Mouse (Mus musculus) neural tube, embryonic 15.5 days (tissue): ENCODE results near the gene Rep15. TPM values are rescaled to one million over a fixed set of nuclear protein-coding genes. Genes with fewer than 3 reads are reported as not detected.

Source experiments
- ATAC-seq: fragments of 200-750 bp; cut with Nextera tagmentation; 2 replicates; pipeline ENCODE4 v1.8.0; 2017; ENCODE audit warnings: mild to moderate bottlenecking, moderate TSS enrichment, moderate library complexity; ENCODE audit not compliant: low FRiP score
- H3K27ac ChIP-seq: fragments of 300-500 bp; sonication (generic); replicated peaks from 2 replicates; pipeline ENCODE4 v1.5.1; 2015; ENCODE audit warnings: mild to moderate bottlenecking, inconsistent platforms
- H3K27me3 ChIP-seq: fragments of 300-500 bp; sonication (generic); replicated peaks from 2 replicates; pipeline ENCODE4 v1.6.1; 2015; ENCODE audit warnings: inconsistent platforms
- H3K36me3 ChIP-seq: fragments of 300-500 bp; sonication (generic); 2 replicates; pipeline ENCODE4 v1.6.1; 2015; ENCODE audit warnings: inconsistent platforms
- H3K4me1 ChIP-seq: fragments of 300-500 bp; sonication (generic); 2 replicates; pipeline ENCODE4 v1.6.1; 2015; ENCODE audit warnings: inconsistent platforms
- H3K4me2 ChIP-seq: fragments of 300-500 bp; sonication (generic); 2 replicates; pipeline ENCODE4 v1.6.1; 2015; ENCODE audit warnings: inconsistent platforms, mild to moderate bottlenecking, moderate library complexity
- H3K4me3 ChIP-seq: fragments of 300-500 bp; sonication (generic); replicated peaks from 2 replicates; pipeline ENCODE4 v1.5.1; 2015; ENCODE audit warnings: mild to moderate bottlenecking, inconsistent platforms
- H3K9ac ChIP-seq: fragments of 300-500 bp; sonication (generic); replicated peaks from 2 replicates; pipeline ENCODE4 v1.6.1; 2015; ENCODE audit warnings: mild to moderate bottlenecking, inconsistent platforms
- H3K9me3 ChIP-seq: fragments of 300-500 bp; sonication (generic); replicated peaks from 2 replicates; pipeline ENCODE4 v1.6.1; 2016; ENCODE audit warnings: inconsistent platforms
- WGBS: fragments of 180-500 bp; shearing (Covaris S2); methylation state at CpG from one replicate; pipeline ENCODE4 v1.1.7; 2015; ENCODE audit warnings: mixed read lengths; 5-methylcytosine and 5-hydroxymethylcytosine counted together
- polyA plus RNA-seq: library from polyadenylated mRNA; unstranded; fragments of >200 nt; fragmentation: Nextera tagmentation; extraction: Ambion mirVana; gene quantifications from 2 replicates; pipeline ENCODE4 v1.2.1, GENCODE M21; 2015

Rep15 gene
- polyA plus RNA-seq, 1 experiment from 2014 or later: 0.88 TPM

DNA sequence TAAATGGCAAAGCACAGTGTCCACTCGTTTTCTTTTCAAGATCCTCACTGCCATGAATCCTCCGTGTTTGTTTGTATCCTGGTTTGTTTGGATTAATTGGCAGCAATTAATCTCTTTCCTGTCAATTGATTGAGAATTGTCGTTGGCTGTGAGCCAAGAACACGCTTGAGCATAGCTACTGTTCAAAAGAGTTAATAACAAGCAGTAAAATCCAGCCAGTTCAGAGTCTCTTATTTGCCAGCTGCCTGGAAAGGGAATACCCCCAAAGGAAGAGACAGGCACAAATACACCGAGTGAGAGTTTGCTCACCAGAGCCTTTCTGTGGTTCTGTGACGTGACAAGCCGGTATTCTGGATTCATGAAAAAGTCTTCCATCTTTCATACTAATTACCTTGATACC, 29.6 kb downstream of the Rep15 start:
- Histone ChIP-seq H3K27me3 (no peaks in the 10 kb centered on the region), H3K4me2 (0 out of 2 replicates have a peak overlapping the region, but pooled peaks have one; percentile 17), H3K4me1 (peaks cover 10% of the 10 kb centered on the region; the same call in 1 of the 2 replicates), H3K4me3 (no peak overlapping the region), H3K27ac (no peak overlapping the region; the same call in 1 of the 2 replicates), H3K9ac (no peak overlapping the region), H3K9me3 (no peaks in the 10 kb centered on the region), H3K36me3 (peaks cover 29% of the 10 kb centered on the region)
- ATAC-seq: no peak
- WGBS: 38% methylated on average over 7 of the region's 7 CpGs

DNA sequence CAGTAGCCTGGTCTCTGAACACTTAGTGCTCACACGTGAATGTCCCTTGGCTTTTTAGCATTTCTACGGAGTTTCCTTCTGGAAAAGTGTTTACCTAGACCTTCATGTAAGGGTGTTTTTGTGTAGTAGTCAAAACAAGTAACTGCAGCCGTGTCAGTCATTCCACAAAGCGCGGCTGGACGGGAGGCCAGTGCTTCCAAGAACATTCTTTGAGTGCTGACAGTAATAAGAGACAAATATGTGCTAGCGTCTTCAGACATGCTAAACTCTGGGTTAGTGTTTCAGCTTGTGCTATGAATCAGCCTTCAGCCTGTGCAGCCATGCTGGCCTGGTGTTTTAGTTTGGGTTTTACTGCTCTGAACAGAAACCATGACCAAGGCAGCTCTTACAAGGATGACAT, 30.3 kb downstream of the Rep15 start:
- no peaks in the 10 kb centered on the region for H3K27me3 ChIP-seq
- no peak overlapping the region for H3K27ac ChIP-seq
- peaks cover 10% of the 10 kb centered on the region; the same call in 1 of the 2 replicates for H3K4me1 ChIP-seq
- no peak overlapping the region for H3K4me3 ChIP-seq
- no peaks in the 10 kb centered on the region for H3K9me3 ChIP-seq
- peaks cover 32% of the 10 kb centered on the region for H3K36me3 ChIP-seq
- no peak for ATAC-seq
- 86% methylated on average over 7 of the region's 7 CpGs for WGBS
- no peak overlapping the region for H3K9ac ChIP-seq
- H3K4me2 ChIP-seq: no peak overlapping the region

GRCm38 (mm10) chr6:147064226-147064943, 32.0 kb downstream of the Rep15 start:
- ATAC-seq: no peak
- peaks cover 31% of the 10 kb centered on the region for H3K36me3 ChIP-seq
- 75% methylated on average over 10 of the region's 10 CpGs for WGBS

GRCm38 (mm10) chr6:147064944-147065261, 32.5 kb downstream of the Rep15 start:
- no peak for ATAC-seq
- no peaks in the 10 kb centered on the region for H3K27me3 ChIP-seq
- no peaks in the 10 kb centered on the region for H3K9me3 ChIP-seq
- H3K4me1 ChIP-seq: peaks cover 10% of the 10 kb centered on the region; the same call in 1 of the 2 replicates
- H3K36me3 ChIP-seq: peaks cover 31% of the 10 kb centered on the region
- H3K9ac ChIP-seq: no peak overlapping the region
- 55% methylated on average over 6 of the region's 6 CpGs for WGBS
- no peak overlapping the region for H3K4me3 ChIP-seq
- H3K27ac ChIP-seq: no peak overlapping the region
- H3K4me2 ChIP-seq: no peak overlapping the region

More at GRCm38 (mm10) chr6:147064226-147064943, 32.0 kb downstream of the Rep15 start:
- H3K4me2 ChIP-seq: no peak overlapping the region
- H3K27ac ChIP-seq: no peak overlapping the region
- H3K9ac ChIP-seq: no peak overlapping the region
- H3K4me1 ChIP-seq: peaks cover 10% of the 10 kb centered on the region; the same call in 1 of the 2 replicates
- no peaks in the 10 kb centered on the region for H3K27me3 ChIP-seq
- no peaks in the 10 kb centered on the region for H3K9me3 ChIP-seq
- no peak overlapping the region for H3K4me3 ChIP-seq

GRCm38 (mm10) chr6:147075808-147076387, 43.5 kb downstream of the Rep15 start:
- no peak for ATAC-seq
- WGBS: 39% methylated on average over 5 of the region's 5 CpGs

DNA sequence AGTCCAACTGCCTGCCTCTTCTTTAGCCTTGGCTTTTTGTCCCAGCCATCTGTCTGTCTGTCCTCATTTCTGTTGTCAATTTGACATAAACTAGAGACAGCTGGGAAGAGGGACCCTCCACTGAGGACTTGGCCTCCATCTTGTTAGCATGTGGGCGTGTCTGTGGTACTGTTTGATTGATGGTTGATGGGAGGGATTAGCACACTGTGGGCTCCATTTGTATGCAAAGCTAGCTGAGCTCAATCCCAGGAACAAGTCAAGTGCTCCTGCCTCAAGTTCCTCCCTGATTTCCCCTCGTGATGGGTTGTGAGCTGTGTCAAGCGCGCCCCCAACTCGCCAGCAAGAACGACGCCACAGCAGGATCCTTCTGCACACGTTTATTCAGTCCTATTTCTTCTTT, 44.5 kb downstream of the Rep15 start:
- H3K4me2 ChIP-seq: no peak overlapping the region
- ATAC-seq: no peak
- H3K27ac ChIP-seq: no peak overlapping the region
- no peaks in the 10 kb centered on the region for H3K27me3 ChIP-seq
- no peak overlapping the region for H3K4me3 ChIP-seq
- H3K36me3 ChIP-seq: peaks cover 8% of the 10 kb centered on the region
- no peaks in the 10 kb centered on the region for H3K9me3 ChIP-seq
- H3K9ac ChIP-seq: no peak overlapping the region
- no peaks in the 10 kb centered on the region for H3K4me1 ChIP-seq
- WGBS: 75% methylated on average over 8 of the region's 8 CpGs

More at GRCm38 (mm10) chr6:147075808-147076387, 43.5 kb downstream of the Rep15 start:
- Histone ChIP-seq H3K9ac (no peak overlapping the region), H3K4me3 (no peak overlapping the region), H3K4me2 (no peak overlapping the region), H3K4me1 (no peaks in the 10 kb centered on the region), H3K36me3 (peaks cover 16% of the 10 kb centered on the region), H3K27ac (no peak overlapping the region), H3K27me3 (no peaks in the 10 kb centered on the region), H3K9me3 (no peaks in the 10 kb centered on the region)

- no peaks in the 10 kb centered on the region for H3K4me1 ChIP-seq
Measured at GRCm38 (mm10) chr6:147079919-147080318, 47.5 kb downstream of the Rep15 start.

More at GRCm38 (mm10) chr6:147079919-147080318, 47.5 kb downstream of the Rep15 start:
- WGBS: 91% methylated on average over 10 of the region's 10 CpGs
- Histone ChIP-seq H3K27me3 (no peaks in the 10 kb centered on the region), H3K4me3 (no peak overlapping the region), H3K27ac (no peak overlapping the region), H3K9me3 (no peaks in the 10 kb centered on the region), H3K36me3 (no peaks in the 10 kb centered on the region), H3K4me2 (no peak overlapping the region), H3K9ac (no peak overlapping the region)
- ATAC-seq: no peak

Other genes starting within 250 kb of the Rep15 start
- gene Arntl2, start 236.5 kb upstream of the Rep15 start, polyA plus RNA-seq: 4.1 and 4.5 TPM in 2 replicates
- not detected in 2 replicates for gene Smco2, start 182.5 kb upstream of the Rep15 start, polyA plus RNA-seq
- gene Ppfibp1, start 144.1 kb upstream of the Rep15 start, polyA plus RNA-seq: 12.8 and 15.8 TPM in 2 replicates
- gene 1700034J05Rik, start 78.2 kb upstream of the Rep15 start, polyA plus RNA-seq: not detected in 2 replicates
- 83.9 and 92.8 TPM in 2 replicates for gene Mrps35, start 10.2 kb downstream of the Rep15 start, polyA plus RNA-seq
- gene Mansc4, start 54.4 kb downstream of the Rep15 start, polyA plus RNA-seq: 1.1 and 1.2 TPM in 2 replicates
- 7.4 and 7.5 TPM in 2 replicates for gene Klhl42, start 58.8 kb downstream of the Rep15 start, polyA plus RNA-seq
- 4.0 and 4.7 TPM in 2 replicates for gene Pthlh, start 231.6 kb downstream of the Rep15 start, polyA plus RNA-seq